Mouse (Mus musculus): ENCODE measurements around the gene Tekt4. TPM values are rescaled to one million over a fixed set of nuclear protein-coding genes. Genes with fewer than 3 reads are reported as not detected.
A peak's percentile ranks its signal among the peaks of the same experiment; 100 is the strongest.

The Tekt4 gene
- polyA plus RNA-seq, 1 experiment from 2014 or later = 5.8 TPM

DNA sequence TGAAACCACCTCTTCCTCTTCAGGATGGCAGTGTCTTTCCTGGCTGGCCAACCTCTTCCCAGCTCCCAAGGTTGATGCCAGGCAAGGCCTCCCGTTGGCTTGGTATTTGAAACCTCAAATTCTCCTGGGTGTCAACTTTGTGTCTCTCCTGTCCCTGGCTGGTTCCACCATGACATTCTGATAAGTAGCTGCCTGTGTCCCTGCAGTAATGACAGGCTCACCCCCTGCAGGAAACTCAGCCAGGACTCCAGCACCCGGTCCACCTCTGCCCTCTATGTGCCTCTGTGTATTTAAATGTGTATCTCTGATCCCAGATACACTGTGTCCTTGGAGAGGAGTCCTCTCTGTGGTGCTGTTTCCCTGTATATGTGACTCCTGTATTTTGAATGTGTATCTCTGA is 11.8 kb downstream of the Tekt4 start:
- Histone ChIP-seq H3K36me3 (ENCODE audit: control insufficient read depth, insufficient read depth, low read length) (no peaks in the 10 kb centered on the region), H3K9ac (ENCODE audit: low read length) (no peak overlapping the region), H3K27me3 (ENCODE audit: control insufficient read depth, insufficient read depth, low read depth, low read length) (no peaks in the 10 kb centered on the region), H3K9me3 (ENCODE audit: control insufficient read depth, low read length) (no peaks in the 10 kb centered on the region), H3K4me2 (ENCODE audit: low read depth, low read length) (no peak overlapping the region), H3K27ac (ENCODE audit: low read length) (no peak overlapping the region), H3K4me1 (replicated peaks; ENCODE audit: control insufficient read depth, insufficient read depth, low read length) (no peaks in the 10 kb centered on the region; the same call in 1 of the 2 replicates), H3K4me3 (ENCODE audit: low read length) (no peak overlapping the region)
- 74% methylated on average over 2 of the region's 2 CpGs for WGBS
- no peak for ATAC-seq (ENCODE audit: low read depth)

DNA sequence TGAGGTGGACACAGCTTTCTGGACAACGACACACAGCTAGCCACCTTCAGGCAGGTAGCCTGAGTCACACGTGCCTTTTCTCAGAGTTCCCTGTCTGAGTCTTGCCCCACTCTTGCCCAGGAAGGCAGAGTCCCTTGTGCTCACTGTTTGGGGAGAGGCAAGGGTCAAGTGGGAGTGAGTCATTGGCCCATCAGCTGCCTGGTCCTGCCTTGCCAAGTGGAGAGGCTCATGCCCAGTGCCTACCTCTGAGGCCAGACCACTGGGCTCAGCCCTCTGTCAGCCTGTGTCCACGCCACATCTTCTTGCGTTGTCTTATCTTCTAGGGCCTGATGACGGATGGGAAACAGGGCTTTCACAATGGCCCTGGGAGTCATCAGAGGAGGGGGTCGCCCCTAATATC is 13.4 kb downstream of the Tekt4 start:
- WGBS = 30% methylated on average over 6 of the region's 6 CpGs
- H3K4me2 ChIP-seq (ENCODE audit: low read depth, low read length) = no peak overlapping the region
- ATAC-seq (ENCODE audit: low read depth) = no peak
- H3K9me3 ChIP-seq (ENCODE audit: control insufficient read depth, low read length) = no peaks in the 10 kb centered on the region
- H3K4me1 ChIP-seq (replicated peaks; ENCODE audit: control insufficient read depth, insufficient read depth, low read length) = no peaks in the 10 kb centered on the region; the same call in 1 of the 2 replicates
- peaks cover 3% of the 10 kb centered on the region; the same call in 1 of the 2 replicates for H3K27me3 ChIP-seq (ENCODE audit: control insufficient read depth, insufficient read depth, low read depth, low read length)
- H3K4me3 ChIP-seq (ENCODE audit: low read length) = no peak overlapping the region
- no peak overlapping the region for H3K27ac ChIP-seq (ENCODE audit: low read length)
- H3K36me3 ChIP-seq (ENCODE audit: control insufficient read depth, insufficient read depth, low read length) = no peaks in the 10 kb centered on the region
- no peak overlapping the region for H3K9ac ChIP-seq (ENCODE audit: low read length)

DNA sequence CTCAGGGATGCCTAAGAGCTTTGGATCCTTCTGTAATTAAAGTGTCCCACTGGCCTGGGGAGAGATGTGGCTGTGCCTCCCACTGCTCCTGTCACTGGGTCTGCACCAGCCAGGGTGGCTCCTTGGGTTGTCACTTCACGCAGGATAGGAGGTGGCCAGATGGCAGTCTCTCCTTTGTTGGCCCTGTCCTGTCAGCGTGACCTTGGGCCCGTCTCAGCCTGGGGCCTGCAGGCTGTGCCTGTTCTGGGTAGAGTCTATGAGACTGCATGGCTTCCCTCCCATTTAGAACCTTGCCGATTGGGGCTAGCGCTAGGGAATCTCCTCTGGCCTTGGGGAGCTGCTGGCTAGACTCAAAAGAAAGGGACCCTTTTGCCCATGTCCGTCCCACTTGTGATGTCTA is 13.9 kb downstream of the Tekt4 start:
- Histone ChIP-seq H3K36me3 (ENCODE audit: control insufficient read depth, insufficient read depth, low read length) (no peaks in the 10 kb centered on the region), H3K9ac (ENCODE audit: low read length) (no peak overlapping the region), H3K27ac (ENCODE audit: low read length) (no peak overlapping the region), H3K4me1 (replicated peaks; ENCODE audit: control insufficient read depth, insufficient read depth, low read length) (no peaks in the 10 kb centered on the region), H3K27me3 (ENCODE audit: control insufficient read depth, insufficient read depth, low read depth, low read length) (peaks cover 6% of the 10 kb centered on the region; the same call in 1 of the 2 replicates), H3K9me3 (ENCODE audit: control insufficient read depth, low read length) (no peaks in the 10 kb centered on the region), H3K4me3 (ENCODE audit: low read length) (no peak overlapping the region), H3K4me2 (ENCODE audit: low read depth, low read length) (no peak overlapping the region)
- ATAC-seq (ENCODE audit: low read depth) = no peak
- WGBS = 69% methylated on average over 6 of the region's 6 CpGs

DNA sequence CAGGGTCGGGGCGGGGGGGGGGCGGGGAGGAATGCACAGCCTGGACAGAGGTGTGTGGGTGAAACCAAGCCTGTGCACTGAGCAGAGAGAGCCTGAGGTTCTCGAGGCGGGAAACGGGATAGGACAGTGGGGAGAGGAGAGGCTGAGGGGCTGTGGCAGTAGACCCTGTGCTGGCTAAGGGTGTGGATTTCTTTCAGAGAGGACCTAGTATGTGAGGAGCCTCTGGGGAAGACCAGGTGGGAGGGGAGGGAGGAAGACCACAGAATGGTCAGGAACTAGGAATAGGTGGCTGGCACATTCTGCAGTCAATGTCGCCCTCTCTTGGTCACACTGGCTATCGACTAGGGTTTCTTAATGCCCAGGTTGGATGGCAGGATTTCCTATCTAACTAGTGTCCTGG is 15.4 kb downstream of the Tekt4 start:
- Histone ChIP-seq H3K4me3 (ENCODE audit: low read length) (no peak overlapping the region), H3K4me1 (replicated peaks; ENCODE audit: control insufficient read depth, insufficient read depth, low read length) (peaks cover 6% of the 10 kb centered on the region; the same call in 1 of the 2 replicates), H3K36me3 (ENCODE audit: control insufficient read depth, insufficient read depth, low read length) (no peaks in the 10 kb centered on the region), H3K9ac (ENCODE audit: low read length) (no peak overlapping the region), H3K27ac (ENCODE audit: low read length) (no peak overlapping the region), H3K27me3 (ENCODE audit: control insufficient read depth, insufficient read depth, low read depth, low read length) (peaks cover 10% of the 10 kb centered on the region), H3K9me3 (ENCODE audit: control insufficient read depth, low read length) (no peaks in the 10 kb centered on the region), H3K4me2 (ENCODE audit: low read depth, low read length) (no peak overlapping the region)
- ATAC-seq (ENCODE audit: low read depth) = peak; percentile 10; the same call in 1 of the 2 replicates
- WGBS = 23% methylated on average over 8 of the region's 8 CpGs

DNA sequence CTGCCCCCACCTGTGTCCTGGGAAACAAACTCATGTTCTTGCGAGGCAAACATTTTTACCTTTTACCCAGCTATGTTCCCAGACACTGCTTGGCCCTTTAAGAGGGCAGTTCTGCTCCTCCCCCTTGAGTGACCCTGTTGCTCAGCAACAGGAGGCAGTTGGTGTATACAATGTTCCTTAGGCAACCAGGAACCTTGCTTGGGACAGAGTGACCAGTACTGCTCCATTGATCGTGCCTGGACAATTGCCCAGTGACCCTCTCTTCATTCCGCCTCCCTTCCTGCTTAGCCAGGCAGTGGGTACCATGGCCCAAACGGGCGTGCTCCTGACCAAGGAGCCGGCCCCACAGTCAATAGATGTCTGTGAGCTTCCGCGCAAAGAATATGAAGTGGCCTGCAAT is 17.0 kb downstream of the Tekt4 start:
- 0 out of 2 replicates have a peak, but pooled peaks have one; percentile 32 for ATAC-seq (ENCODE audit: low read depth)
- H3K27me3 ChIP-seq (ENCODE audit: control insufficient read depth, insufficient read depth, low read depth, low read length) = peaks cover 10% of the 10 kb centered on the region
- peaks cover 6% of the 10 kb centered on the region; the same call in 1 of the 2 replicates for H3K4me1 ChIP-seq (replicated peaks; ENCODE audit: control insufficient read depth, insufficient read depth, low read length)
- 24% methylated on average over 8 of the region's 8 CpGs for WGBS
- no peak overlapping the region for H3K9ac ChIP-seq (ENCODE audit: low read length)
- H3K36me3 ChIP-seq (ENCODE audit: control insufficient read depth, insufficient read depth, low read length) = no peaks in the 10 kb centered on the region
- H3K9me3 ChIP-seq (ENCODE audit: control insufficient read depth, low read length) = no peaks in the 10 kb centered on the region
- H3K4me2 ChIP-seq (ENCODE audit: low read depth, low read length) = no peak overlapping the region
- no peak overlapping the region for H3K4me3 ChIP-seq (ENCODE audit: low read length)
- H3K27ac ChIP-seq (ENCODE audit: low read length) = no peak overlapping the region

DNA sequence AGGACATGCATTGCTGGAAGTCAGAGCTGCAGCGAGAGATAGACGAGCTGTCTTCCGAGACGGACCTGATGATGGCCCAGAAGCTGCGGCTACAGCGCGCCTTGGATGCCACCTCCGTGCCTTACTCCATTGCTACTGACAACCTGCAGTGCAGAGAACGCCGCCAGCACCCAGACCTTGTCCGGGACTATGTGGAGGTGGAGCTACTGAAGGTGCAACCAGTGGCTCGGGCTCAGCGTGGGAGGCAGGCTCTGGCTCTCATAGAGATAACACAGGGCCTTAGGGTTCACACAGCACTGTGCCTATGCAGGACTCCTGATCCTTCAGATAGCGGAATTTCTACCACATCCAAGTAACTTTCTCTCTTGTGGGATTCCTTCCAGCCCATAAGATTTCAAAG is 17.6 kb downstream of the Tekt4 start:
- H3K9ac ChIP-seq (ENCODE audit: low read length) = no peak overlapping the region
- H3K9me3 ChIP-seq (ENCODE audit: control insufficient read depth, low read length) = no peaks in the 10 kb centered on the region
- H3K27me3 ChIP-seq (ENCODE audit: control insufficient read depth, insufficient read depth, low read depth, low read length) = peaks cover 10% of the 10 kb centered on the region
- no peak overlapping the region for H3K4me2 ChIP-seq (ENCODE audit: low read depth, low read length)
- no peak overlapping the region for H3K4me3 ChIP-seq (ENCODE audit: low read length)
- WGBS = 29% methylated on average over 14 of the region's 14 CpGs
- no peaks in the 10 kb centered on the region for H3K36me3 ChIP-seq (ENCODE audit: control insufficient read depth, insufficient read depth, low read length)
- H3K27ac ChIP-seq (ENCODE audit: low read length) = no peak overlapping the region
- H3K4me1 ChIP-seq (replicated peaks; ENCODE audit: control insufficient read depth, insufficient read depth, low read length) = peaks cover 6% of the 10 kb centered on the region; the same call in 1 of the 2 replicates
- no peak for ATAC-seq (ENCODE audit: low read depth)

DNA sequence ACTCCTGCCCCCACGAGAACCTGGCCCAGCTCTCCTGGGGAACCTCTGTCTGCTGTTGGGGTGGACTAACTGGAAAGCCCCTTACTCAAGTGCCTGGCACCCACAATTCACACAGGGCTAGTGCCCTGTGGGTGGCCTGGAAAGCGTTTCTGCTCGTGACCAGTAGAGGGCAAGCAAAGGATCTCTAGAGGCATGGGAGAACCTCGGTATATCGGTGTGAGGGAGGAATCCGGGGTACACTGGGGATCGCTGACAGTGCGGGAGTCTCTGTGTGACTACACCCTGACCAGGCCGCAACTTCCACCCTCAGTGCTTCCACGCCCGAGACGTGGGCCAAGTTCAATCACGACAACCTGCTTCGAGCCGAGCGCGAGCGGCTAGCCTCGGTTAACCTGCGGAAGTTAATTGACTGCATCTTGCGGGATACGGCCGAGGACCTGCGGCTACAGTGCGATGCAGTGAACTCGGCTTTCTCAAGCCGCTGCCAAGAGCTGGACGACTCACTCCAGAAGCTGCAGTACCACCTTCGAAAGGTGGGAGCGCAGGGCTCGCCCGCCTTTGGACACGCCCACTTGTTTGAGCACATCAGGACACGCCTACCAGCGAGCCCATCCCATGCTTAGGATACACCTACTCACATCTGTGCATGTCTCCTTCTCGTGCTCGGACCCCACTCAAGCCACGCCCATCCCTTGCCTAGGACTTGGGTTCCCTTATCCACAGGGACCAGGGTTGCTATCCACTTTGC is 20.1 kb downstream of the Tekt4 start:
- peak overlapping the region; percentile 43 for H3K4me3 ChIP-seq (ENCODE audit: low read length)
- H3K36me3 ChIP-seq (ENCODE audit: control insufficient read depth, insufficient read depth, low read length) = no peaks in the 10 kb centered on the region
- peaks cover 10% of the 10 kb centered on the region for H3K27me3 ChIP-seq (ENCODE audit: control insufficient read depth, insufficient read depth, low read depth, low read length)
- H3K9me3 ChIP-seq (ENCODE audit: control insufficient read depth, low read length) = no peaks in the 10 kb centered on the region
- H3K4me1 ChIP-seq (replicated peaks; ENCODE audit: control insufficient read depth, insufficient read depth, low read length) = peaks cover 6% of the 10 kb centered on the region; the same call in 1 of the 2 replicates
- under 1% methylated on average over 38 of the region's 38 CpGs for WGBS
- H3K4me2 ChIP-seq (ENCODE audit: low read depth, low read length) = peak overlapping the region; percentile 73
- H3K9ac ChIP-seq (ENCODE audit: low read length) = peak overlapping the region; percentile 54
- no peak overlapping the region for H3K27ac ChIP-seq (ENCODE audit: low read length)
- ATAC-seq (ENCODE audit: low read depth) = peak; percentile 61

DNA sequence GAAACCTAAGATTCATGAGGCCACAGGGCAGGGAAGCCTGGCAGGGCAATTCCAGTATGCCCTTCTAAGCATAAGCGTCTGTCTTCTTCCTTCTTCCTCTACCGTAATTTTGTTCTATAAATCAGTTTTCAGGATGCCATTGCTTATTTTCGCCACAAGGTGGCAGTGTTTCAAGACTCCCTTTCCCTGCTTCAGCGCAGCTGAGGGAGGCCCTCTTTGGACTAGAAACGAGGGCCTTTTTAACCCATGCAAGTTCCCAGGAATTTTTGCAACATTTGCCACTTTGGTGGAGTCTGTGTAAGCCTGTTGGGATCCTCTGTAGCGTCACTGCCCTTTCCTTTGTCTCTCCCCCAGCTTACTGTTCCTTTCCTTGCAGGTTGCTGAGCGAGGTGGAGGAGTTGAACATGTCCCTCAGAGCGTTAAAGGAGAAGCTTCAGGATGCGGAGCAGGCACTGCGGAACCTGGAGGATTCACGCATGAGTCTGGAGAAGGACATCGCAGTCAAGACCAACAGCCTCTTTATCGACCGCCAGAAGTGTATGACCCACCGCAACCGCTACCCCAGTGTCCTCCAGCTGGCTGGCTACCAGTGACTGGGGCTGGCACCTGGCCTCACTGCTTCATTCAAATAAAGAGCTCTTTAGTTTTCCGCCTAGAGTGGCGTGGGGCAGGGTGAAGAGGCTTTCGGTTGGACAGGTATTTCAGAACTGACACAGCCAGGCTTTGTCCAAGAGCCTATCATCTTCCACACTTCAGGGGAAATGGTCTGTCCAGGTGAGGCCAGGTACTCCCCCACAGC is 21.7 kb downstream of the Tekt4 start:
- WGBS = 21% methylated on average over 19 of the region's 19 CpGs
- no peak overlapping the region for H3K27ac ChIP-seq (ENCODE audit: low read length)
- no peak for ATAC-seq (ENCODE audit: low read depth)
- no peaks in the 10 kb centered on the region for H3K9me3 ChIP-seq (ENCODE audit: control insufficient read depth, low read length)
- H3K36me3 ChIP-seq (ENCODE audit: control insufficient read depth, insufficient read depth, low read length) = no peaks in the 10 kb centered on the region
- 0 out of 2 replicates have a peak overlapping the region, but pooled peaks have one; percentile 9 for H3K4me2 ChIP-seq (ENCODE audit: low read depth, low read length)
- no peak overlapping the region for H3K4me3 ChIP-seq (ENCODE audit: low read length)
- no peak overlapping the region for H3K9ac ChIP-seq (ENCODE audit: low read length)
- H3K27me3 ChIP-seq (ENCODE audit: control insufficient read depth, insufficient read depth, low read depth, low read length) = peaks cover 10% of the 10 kb centered on the region
- H3K4me1 ChIP-seq (replicated peaks; ENCODE audit: control insufficient read depth, insufficient read depth, low read length) = peaks cover 6% of the 10 kb centered on the region; the same call in 1 of the 2 replicates

DNA sequence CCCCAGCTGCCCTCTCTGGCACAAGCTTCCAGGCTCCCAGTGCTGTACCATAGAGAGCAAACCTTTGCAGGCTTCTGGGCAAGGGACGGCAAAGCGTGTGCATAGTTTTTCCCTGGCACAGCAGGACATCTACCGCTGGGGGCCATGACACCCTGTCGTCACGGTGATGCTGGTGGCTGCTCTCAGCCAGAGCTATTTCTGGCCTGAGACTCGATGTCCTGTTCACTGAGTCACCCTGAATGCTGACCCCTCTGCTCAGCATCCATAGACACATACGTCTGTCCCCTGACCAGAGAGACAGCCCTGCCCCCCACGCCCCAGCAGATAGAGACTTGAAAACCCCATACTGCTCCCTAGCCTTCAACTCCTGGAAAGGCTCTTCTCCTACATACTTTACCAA is 25.7 kb downstream of the Tekt4 start:
- ATAC-seq (ENCODE audit: low read depth) = no peak
- 47% methylated on average over 8 of the region's 8 CpGs for WGBS
- Histone ChIP-seq H3K27me3 (ENCODE audit: control insufficient read depth, insufficient read depth, low read depth, low read length) (no peaks in the 10 kb centered on the region), H3K9ac (ENCODE audit: low read length) (no peak overlapping the region), H3K4me2 (ENCODE audit: low read depth, low read length) (no peak overlapping the region), H3K36me3 (ENCODE audit: control insufficient read depth, insufficient read depth, low read length) (no peaks in the 10 kb centered on the region), H3K4me3 (ENCODE audit: low read length) (no peak overlapping the region), H3K4me1 (replicated peaks; ENCODE audit: control insufficient read depth, insufficient read depth, low read length) (no peaks in the 10 kb centered on the region; the same call in 1 of the 2 replicates), H3K27ac (ENCODE audit: low read length) (no peak overlapping the region), H3K9me3 (ENCODE audit: control insufficient read depth, low read length) (no peaks in the 10 kb centered on the region)
